Mouse (Mus musculus) kidney, adult 8-10 months (tissue): ENCODE data around the gene Cxcl1.
"Not testable (repeated sequence)": the region's sequence is repeated elsewhere in the genome, so short reads cannot be mapped to it uniquely, and the experiment has no call there.

Experiments
- DNase-seq, 2 experiments: peaks; one replicate each; pipeline ENCODE4 v3.0.0; 2022

The Cxcl1 gene

GRCm38 (mm10) chr5:90890519-90891463 is at the start of gene Cxcl1:
Gene Cxcl1, plus strand, starts transcription at chr5:90891241.
- DNase-seq: peak; percentile 43 to 72

- peak; percentile 22 to 26 for DNase-seq
Measured at GRCm38 (mm10) chr5:90843891-90844290, 47.1 kb upstream of the Cxcl1 start.

- DNase-seq: not testable (repeated sequence)
Measured at GRCm38 (mm10) chr5:90850096-90850495, 40.9 kb upstream of the Cxcl1 start.

GRCm38 (mm10) chr5:90851391-90851790 is 39.6 kb upstream of the Cxcl1 start:
- DNase-seq: not testable (repeated sequence)

- no peak for DNase-seq
Measured at GRCm38 (mm10) chr5:90853206-90853605, 37.8 kb upstream of the Cxcl1 start.

GRCm38 (mm10) chr5:90855308-90856230 is 35.5 kb upstream of the Cxcl1 start:
- no peak for DNase-seq

- no peak for DNase-seq
Measured at GRCm38 (mm10) chr5:90857463-90857862, 33.6 kb upstream of the Cxcl1 start.

GRCm38 (mm10) chr5:90858429-90858828 is 32.6 kb upstream of the Cxcl1 start:
- no peak for DNase-seq

- no peak for DNase-seq
Measured at GRCm38 (mm10) chr5:90859031-90859430, 32.0 kb upstream of the Cxcl1 start.

- no peak for DNase-seq
Measured at GRCm38 (mm10) chr5:90861876-90862375, 29.1 kb upstream of the Cxcl1 start.

GRCm38 (mm10) chr5:90866770-90867169 is 24.3 kb upstream of the Cxcl1 start:
- no peak for DNase-seq

GRCm38 (mm10) chr5:90872377-90872776 is 18.7 kb upstream of the Cxcl1 start:
- DNase-seq: peak; percentile 56 to 74

- no peak for DNase-seq
Measured at GRCm38 (mm10) chr5:90876045-90876444, 15.0 kb upstream of the Cxcl1 start.

GRCm38 (mm10) chr5:90876471-90877172 is 14.4 kb upstream of the Cxcl1 start:
- DNase-seq: no peak

GRCm38 (mm10) chr5:90877173-90877512 is 13.9 kb upstream of the Cxcl1 start:
- DNase-seq: no peak

- no peak for DNase-seq
Measured at GRCm38 (mm10) chr5:90879307-90880014, 11.6 kb upstream of the Cxcl1 start.

GRCm38 (mm10) chr5:90880335-90880850 is 10.6 kb upstream of the Cxcl1 start:
- DNase-seq: no peak

GRCm38 (mm10) chr5:90881021-90881420 is 10.0 kb upstream of the Cxcl1 start:
- DNase-seq: no peak

GRCm38 (mm10) chr5:90881682-90882081 is 9.4 kb upstream of the Cxcl1 start:
- no peak for DNase-seq

GRCm38 (mm10) chr5:90882146-90882545 is 8.9 kb upstream of the Cxcl1 start:
- no peak for DNase-seq

- DNase-seq: peak; percentile 48 to 51
Measured at GRCm38 (mm10) chr5:90884628-90885242, 6.3 kb upstream of the Cxcl1 start.
